Mouse (Mus musculus) forebrain, embryonic 11.5 days (tissue): ENCODE data around the gene Tfec. TPM values are rescaled to one million over a fixed set of nuclear protein-coding genes. Genes with fewer than 3 reads are reported as not detected.
A peak's percentile ranks its signal among the peaks of the same experiment; 100 is the strongest.

Experiments
- ATAC-seq: fragments of 200-750 bp; cut with Nextera tagmentation; replicated peaks from 2 replicates; pipeline ENCODE4 v1.8.0; 2017; ENCODE audit warnings: moderate TSS enrichment; ENCODE audit not compliant: low FRiP score
- DNase-seq: peaks from one replicate; pipeline ENCODE4 v3.0.0-alpha.2; 2017; ENCODE audit warnings: low spot score
- H3K27ac ChIP-seq: fragments of 300-500 bp; sonication (generic); 2 replicates; pipeline ENCODE4 v1.5.1; 2014; ENCODE audit warnings: low read depth, low read length
- H3K27me3 ChIP-seq: fragments of 300-500 bp; sonication (generic); 2 replicates; pipeline ENCODE4 v1.6.1; 2014; ENCODE audit warnings: mild to moderate bottlenecking, low read length, mixed read lengths; ENCODE audit not compliant: control insufficient read depth, insufficient read depth
- H3K36me3 ChIP-seq: fragments of 300-500 bp; sonication (generic); 2 replicates; pipeline ENCODE4 v1.6.1; 2014; ENCODE audit warnings: mild to moderate bottlenecking, low read length, moderate library complexity, mixed read lengths; ENCODE audit not compliant: control insufficient read depth, insufficient read depth
- H3K4me1 ChIP-seq: fragments of 300-500 bp; sonication (generic); replicated peaks from 2 replicates; pipeline ENCODE4 v1.6.1; 2014; ENCODE audit warnings: low read length, mixed read lengths; ENCODE audit not compliant: control insufficient read depth, insufficient read depth
- H3K4me2 ChIP-seq: fragments of 300-500 bp; sonication (generic); 2 replicates; pipeline ENCODE4 v1.6.1; 2014; ENCODE audit warnings: low read depth, mild to moderate bottlenecking, low read length, moderate library complexity, mixed read lengths; ENCODE audit not compliant: severe bottlenecking
- H3K4me3 ChIP-seq: fragments of 300-500 bp; sonication (generic); 2 replicates; pipeline ENCODE4 v1.5.1; 2014; ENCODE audit warnings: low read depth, low read length
- H3K9ac ChIP-seq: fragments of 300-500 bp; sonication (generic); 2 replicates; pipeline ENCODE4 v1.6.1; 2014; ENCODE audit warnings: low read length
- H3K9me3 ChIP-seq: fragments of 300-500 bp; sonication (generic); 2 replicates; pipeline ENCODE4 v1.6.1; 2016; ENCODE audit warnings: low read length, mixed read lengths; ENCODE audit not compliant: control insufficient read depth
- WGBS: fragments of 180-500 bp; shearing (Covaris S2); extraction: QIAGEN DNeasy Blood & Tissue Kit; methylation state at CpG from one replicate; pipeline ENCODE4 v1.1.7; 2014; 5-methylcytosine and 5-hydroxymethylcytosine counted together
- polyA plus RNA-seq: library from polyadenylated mRNA; unstranded; fragments of >200 nt; fragmentation: Nextera tagmentation; extraction: Ambion mirVana; gene quantifications from 2 replicates; pipeline ENCODE4 v1.2.1, GENCODE M21; 2014

Gene Tfec
- 0.59 and 1.0 TPM in 2 replicates for polyA plus RNA-seq

DNA sequence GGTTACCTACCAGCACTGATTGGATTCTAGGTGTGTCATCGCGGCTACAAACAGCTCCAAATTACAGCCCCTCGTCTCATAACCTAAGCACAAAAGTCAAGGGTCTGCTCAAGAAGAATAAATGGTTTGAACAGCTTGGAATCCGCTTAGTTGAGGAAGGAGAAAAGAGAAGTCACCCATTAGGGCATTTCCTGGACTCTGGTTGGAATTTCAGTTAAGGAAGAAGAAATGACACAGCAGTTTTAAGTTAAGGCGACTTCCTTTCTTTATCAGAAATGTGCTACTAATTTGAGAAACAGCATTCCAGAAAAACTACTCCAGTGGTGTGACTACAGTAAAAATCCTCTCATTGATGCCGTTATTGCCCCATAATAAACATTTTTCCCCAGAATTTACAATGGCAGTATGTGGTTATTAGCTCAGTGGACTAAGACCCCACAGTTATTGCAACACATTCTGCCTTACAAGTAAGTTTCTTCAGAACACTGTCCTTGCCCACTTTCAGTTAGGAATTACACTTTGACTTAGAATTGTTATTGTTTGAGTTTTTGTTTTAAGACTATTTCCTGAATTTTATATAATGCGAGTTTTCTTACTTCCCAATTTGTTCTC, at the start of gene Tfec:
Tfec (minus strand) TSS at position 191 of the 612 bp plus-strand sequence.
- Histone ChIP-seq H3K9ac (no peak within 1 kb of the TSS), H3K27ac (no peak within 1 kb of the TSS), H3K4me1 (no peaks in the 10 kb centered on the region), H3K27me3 (no peaks in the 10 kb centered on the region), H3K36me3 (no peaks in the 10 kb centered on the region), H3K4me3 (no peak within 1 kb of the TSS), H3K4me2 (no peak within 1 kb of the TSS), H3K9me3 (no peaks in the 10 kb centered on the region)
- no peak for DNase-seq
- no peak for ATAC-seq
- WGBS: 85% methylated on average over 7 of the region's 7 CpGs

DNA sequence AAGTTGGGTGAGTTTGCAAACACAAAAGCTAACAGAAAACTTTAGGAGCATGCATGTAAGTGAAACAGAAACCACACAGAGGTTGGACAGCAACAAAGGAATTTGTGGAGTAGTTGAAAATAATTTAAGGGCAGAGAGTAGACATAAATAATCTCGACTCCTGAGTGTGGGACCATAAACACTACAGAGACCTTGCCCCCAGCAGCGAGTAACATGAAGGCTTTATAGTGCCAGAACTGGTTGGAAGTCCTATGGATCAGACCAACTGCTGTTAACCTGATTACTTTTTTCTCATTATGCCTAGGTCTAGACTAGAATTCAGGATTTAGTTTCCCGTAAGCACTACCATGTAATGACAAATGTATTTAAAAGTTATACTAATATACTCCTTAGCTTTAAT, 49.6 kb upstream of the Tfec start:
- Histone ChIP-seq H3K27me3 (no peaks in the 10 kb centered on the region), H3K4me3 (no peak overlapping the region)

DNA sequence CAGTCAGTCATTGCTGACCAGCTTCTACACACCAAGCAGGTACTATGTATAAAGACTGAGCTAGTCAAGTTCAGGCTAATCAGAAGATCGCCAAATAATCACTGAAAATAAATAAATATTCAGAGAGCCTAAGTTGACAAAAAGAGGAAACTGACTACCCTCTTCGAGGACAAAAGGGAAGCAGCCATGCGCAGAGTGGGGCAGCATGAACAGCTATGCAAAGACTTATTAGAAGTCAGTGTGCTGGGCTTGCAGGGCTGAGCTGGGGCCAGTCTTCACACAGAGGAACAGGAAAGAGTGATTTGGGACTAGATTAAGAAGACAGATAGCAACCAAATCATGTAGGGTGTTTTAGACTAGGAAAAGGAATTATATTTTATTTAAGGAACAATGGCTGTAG, 45.3 kb upstream of the Tfec start:
- WGBS: 84% methylated on average over 3 of the region's 3 CpGs
- no peak for DNase-seq

More for the DNA sequence above, 49.6 kb upstream of the Tfec start:
- WGBS: 79% methylated on average over 3 of the region's 3 CpGs
- DNase-seq: no peak
- no peak overlapping the region for H3K9ac ChIP-seq
- no peak overlapping the region for H3K4me2 ChIP-seq
- no peak overlapping the region for H3K27ac ChIP-seq
- H3K36me3 ChIP-seq: no peaks in the 10 kb centered on the region
- no peaks in the 10 kb centered on the region for H3K9me3 ChIP-seq
- H3K4me1 ChIP-seq: no peaks in the 10 kb centered on the region
- no peak for ATAC-seq

DNA sequence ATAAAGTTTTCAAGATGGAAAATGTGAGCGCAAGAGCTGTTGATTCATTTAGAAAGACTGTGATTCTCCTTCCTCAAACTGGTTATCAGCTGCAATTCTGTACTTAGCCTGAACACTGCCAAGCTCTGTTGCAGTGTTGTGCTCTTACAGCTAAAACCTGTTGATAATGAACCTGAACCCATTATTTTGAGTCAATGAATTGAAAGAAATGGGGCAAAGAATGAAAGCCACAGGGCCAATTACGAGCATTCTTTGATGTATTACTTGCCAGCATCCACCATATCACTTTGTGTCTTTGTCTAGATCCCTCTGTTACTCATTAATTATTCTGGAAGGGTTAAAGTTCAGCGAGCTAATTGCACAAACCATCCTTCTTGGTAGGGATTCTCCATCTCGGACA, 44.2 kb upstream of the Tfec start:
- 36% methylated on average over 4 of the region's 4 CpGs for WGBS
- no peaks in the 10 kb centered on the region for H3K27me3 ChIP-seq
- no peak overlapping the region for H3K4me2 ChIP-seq
- DNase-seq (no peak), ATAC-seq (peak; percentile 92)
- no peaks in the 10 kb centered on the region for H3K36me3 ChIP-seq
- H3K4me3 ChIP-seq: no peak overlapping the region
- no peaks in the 10 kb centered on the region for H3K4me1 ChIP-seq
- no peak overlapping the region for H3K9ac ChIP-seq
- no peaks in the 10 kb centered on the region for H3K9me3 ChIP-seq
- no peak overlapping the region for H3K27ac ChIP-seq

More for the DNA sequence above, 45.3 kb upstream of the Tfec start:
- no peak overlapping the region for H3K4me3 ChIP-seq
- H3K9ac ChIP-seq: no peak overlapping the region
- no peaks in the 10 kb centered on the region for H3K4me1 ChIP-seq
- H3K4me2 ChIP-seq: no peak overlapping the region
- H3K27me3 ChIP-seq: no peaks in the 10 kb centered on the region
- ATAC-seq: no peak
- H3K9me3 ChIP-seq: no peaks in the 10 kb centered on the region
- no peaks in the 10 kb centered on the region for H3K36me3 ChIP-seq
- no peak overlapping the region for H3K27ac ChIP-seq

DNA sequence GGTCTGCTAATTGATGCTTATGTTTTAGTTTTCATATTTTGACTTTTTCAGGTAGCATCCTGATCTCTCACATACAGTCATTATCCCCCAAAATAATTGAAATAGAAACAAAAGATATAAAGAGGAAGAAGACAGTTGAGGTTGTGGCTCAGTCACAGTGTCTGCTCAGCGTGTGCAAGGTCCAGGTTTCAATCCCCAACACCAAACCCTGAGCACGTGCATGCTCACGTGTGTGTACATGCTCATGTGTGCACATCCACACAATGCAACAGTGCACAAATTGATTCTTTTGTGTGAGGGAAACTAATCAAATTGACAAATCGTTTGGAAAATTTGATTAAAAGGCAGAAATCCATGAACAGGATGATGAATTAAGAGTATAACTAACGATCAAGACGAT, 32.8 kb upstream of the Tfec start:
- no peak overlapping the region for H3K4me2 ChIP-seq
- 79% methylated on average over 6 of the region's 6 CpGs for WGBS
- H3K27ac ChIP-seq: no peak overlapping the region
- H3K4me3 ChIP-seq: no peak overlapping the region
- no peaks in the 10 kb centered on the region for H3K4me1 ChIP-seq
- no peaks in the 10 kb centered on the region for H3K9me3 ChIP-seq
- H3K27me3 ChIP-seq: no peaks in the 10 kb centered on the region
- no peak for DNase-seq
- no peaks in the 10 kb centered on the region for H3K36me3 ChIP-seq
- H3K9ac ChIP-seq: no peak overlapping the region
- ATAC-seq: no peak

DNA sequence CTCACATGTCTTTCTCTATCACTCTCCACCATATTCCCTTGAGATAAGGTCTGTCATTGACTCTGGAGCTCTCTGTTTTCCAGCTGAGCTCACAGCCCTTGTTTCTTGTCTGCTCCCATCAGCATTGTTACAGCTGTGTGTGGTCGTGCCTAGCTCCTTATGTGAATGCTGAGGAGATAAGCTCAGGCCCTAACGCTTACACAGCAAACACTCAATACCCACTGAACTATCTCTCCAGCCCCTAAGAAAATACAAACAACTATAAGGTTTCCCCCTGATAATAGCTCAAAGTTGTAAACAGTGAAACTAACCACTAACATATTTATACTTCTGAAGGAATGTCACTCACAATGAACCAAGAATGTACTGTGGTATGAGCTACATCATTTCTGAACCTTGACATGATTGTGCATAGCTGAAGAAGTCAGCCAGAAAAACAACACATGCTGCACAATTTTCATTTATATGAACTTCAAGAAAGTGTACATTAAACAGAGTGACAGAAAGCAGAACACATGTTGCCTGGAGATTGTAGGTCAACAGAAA, 21.9 kb upstream of the Tfec start:
- DNase-seq (no peak), ATAC-seq (no peak)
- no peaks in the 10 kb centered on the region for H3K27me3 ChIP-seq
- H3K4me1 ChIP-seq: no peaks in the 10 kb centered on the region
- no peaks in the 10 kb centered on the region for H3K9me3 ChIP-seq
- H3K36me3 ChIP-seq: no peaks in the 10 kb centered on the region
- H3K27ac ChIP-seq: no peak overlapping the region
- no peak overlapping the region for H3K4me2 ChIP-seq
- H3K9ac ChIP-seq: no peak overlapping the region
- no peak overlapping the region for H3K4me3 ChIP-seq
- 63% methylated on average over 2 of the region's 2 CpGs for WGBS

DNA sequence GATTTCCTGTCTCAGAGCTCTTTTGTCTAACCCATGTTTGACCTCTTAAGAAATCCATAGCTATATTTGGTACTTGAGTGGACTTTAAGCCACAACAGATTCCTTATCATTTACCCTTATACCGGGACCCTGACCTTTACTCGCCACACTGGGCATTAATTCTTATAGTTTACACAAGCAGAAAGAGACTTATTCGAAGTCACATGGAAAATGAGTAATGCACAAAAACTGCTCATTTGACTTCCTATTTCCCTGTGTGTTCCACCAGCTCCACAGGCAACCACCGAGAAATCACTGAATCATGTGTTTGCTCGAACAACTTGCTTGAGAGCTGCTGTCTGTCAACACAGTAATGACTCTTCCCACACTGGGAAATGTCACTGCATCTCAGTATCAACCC, 6.4 kb downstream of the Tfec start:
- Histone ChIP-seq H3K9me3 (no peaks in the 10 kb centered on the region), H3K4me1 (no peaks in the 10 kb centered on the region), H3K36me3 (no peaks in the 10 kb centered on the region), H3K4me3 (no peak overlapping the region), H3K27me3 (no peaks in the 10 kb centered on the region), H3K9ac (no peak overlapping the region), H3K27ac (no peak overlapping the region), H3K4me2 (no peak overlapping the region)
- 87% methylated on average over 5 of the region's 5 CpGs for WGBS
- ATAC-seq (no peak), DNase-seq (no peak)

DNA sequence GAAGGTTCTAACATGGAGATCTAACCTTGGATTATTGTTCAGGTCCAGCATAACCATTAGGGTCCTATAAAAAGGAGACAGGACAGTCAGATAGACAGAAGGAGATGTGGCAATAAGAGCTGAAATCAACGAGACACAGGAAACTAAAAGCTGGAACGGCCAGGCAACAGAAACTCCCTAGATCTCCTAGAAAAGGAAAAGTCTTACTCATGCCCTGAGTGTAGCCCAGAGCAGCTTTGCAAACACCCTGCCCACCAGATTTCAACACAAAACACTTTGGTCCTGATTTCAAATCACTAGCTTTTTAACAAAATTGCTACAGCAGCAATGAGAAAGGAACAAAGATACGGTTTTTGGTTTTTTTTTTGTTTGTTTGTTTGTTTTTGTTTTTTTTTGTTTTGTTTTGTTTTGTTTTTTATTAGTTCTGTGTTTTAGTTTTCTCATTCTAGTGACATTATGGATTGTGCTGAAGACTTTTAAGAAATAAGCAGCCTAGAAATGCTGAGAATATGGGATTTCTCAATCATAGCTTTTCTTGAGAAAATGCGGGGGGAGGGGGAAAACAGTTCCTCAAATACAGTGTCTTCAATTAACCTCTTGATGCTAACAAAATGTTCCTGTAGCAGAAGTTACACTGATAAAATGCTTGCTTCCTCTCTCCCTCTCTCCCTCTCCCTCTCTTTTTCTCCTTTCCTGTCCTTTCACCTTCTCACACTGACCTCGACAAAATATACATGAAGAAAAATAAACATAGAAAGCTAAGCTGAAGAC, 14.5 kb downstream of the Tfec start:
- H3K4me3 ChIP-seq: no peak overlapping the region
- ATAC-seq: no peak
- WGBS: 82% methylated on average over 5 of the region's 5 CpGs

More for the DNA sequence above, 14.5 kb downstream of the Tfec start:
- no peak for DNase-seq
- Histone ChIP-seq H3K27ac (no peak overlapping the region), H3K36me3 (no peaks in the 10 kb centered on the region), H3K27me3 (no peaks in the 10 kb centered on the region), H3K9me3 (no peaks in the 10 kb centered on the region), H3K4me1 (no peaks in the 10 kb centered on the region), H3K4me2 (no peak overlapping the region), H3K9ac (no peak overlapping the region)
